ENCODE assay signal across 17 mouse cellular contexts in the genomic region with DNA sequence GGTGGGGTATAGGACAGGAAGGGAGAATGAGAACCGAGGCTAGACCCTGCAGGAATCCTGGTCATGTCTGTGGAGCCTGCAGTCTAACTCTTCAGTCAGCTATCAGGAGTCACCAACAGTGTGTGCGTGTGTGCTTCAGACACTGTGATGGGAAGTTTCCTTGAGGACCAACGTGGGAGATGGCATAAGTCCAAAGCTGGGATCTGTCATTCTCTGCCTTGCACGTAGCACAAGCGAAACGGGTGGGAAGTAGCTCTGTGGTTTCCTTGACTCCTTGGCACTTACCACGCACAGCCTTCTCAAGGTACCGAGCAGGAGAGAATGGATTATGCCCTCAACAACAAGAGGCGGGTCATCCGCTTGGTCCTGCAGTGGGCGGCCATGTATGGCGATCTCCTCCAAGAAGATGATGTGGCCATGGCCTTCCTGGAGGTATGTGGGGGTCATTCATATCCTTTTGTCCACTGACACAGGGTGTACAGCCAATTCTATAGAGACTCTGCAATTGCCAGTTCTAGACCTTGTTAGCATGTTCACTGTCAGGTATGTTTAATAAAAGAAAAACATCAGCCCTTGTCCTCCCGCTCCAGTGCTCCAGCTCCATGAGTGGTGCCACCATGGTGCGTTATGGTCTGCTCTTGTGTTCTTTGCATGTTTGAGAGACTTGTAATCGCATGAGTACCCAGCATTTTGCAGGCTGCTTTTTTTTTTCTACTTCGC.
"Had no signal": no experiment of that assay in that cellular context is flagged by ENCODE, and none has a peak within 500 bp of the region (broad histone marks: within the 10 kb centered on the region; RNA-seq: fewer than 3 reads in every experiment).

No protein-coding gene starts in this region.

- H3K4me1 ChIP-seq: midbrain, embryonic 10.5 days; midbrain, embryonic 13.5 days; midbrain, embryonic 15.5 days had no signal

- H3K36me3 ChIP-seq: midbrain, embryonic 10.5 days; midbrain, embryonic 13.5 days; midbrain, embryonic 15.5 days; neural tube, embryonic 13.5 days; neural tube, embryonic 15.5 days had no signal

- H3K4me3 ChIP-seq: midbrain, embryonic 10.5 days; midbrain, embryonic 13.5 days; midbrain, embryonic 15.5 days; myocyte; neural tube, embryonic 13.5 days; neural tube, embryonic 15.5 days had no signal

- H3K9ac ChIP-seq: lung, embryonic 14.5 days; midbrain, embryonic 13.5 days; midbrain, embryonic 15.5 days; neural tube, embryonic 13.5 days; neural tube, embryonic 15.5 days had no signal

- H3K27me3 ChIP-seq: midbrain, embryonic 13.5 days; midbrain, embryonic 15.5 days had no signal

- H3K9me3 ChIP-seq: midbrain, embryonic 10.5 days; midbrain, embryonic 13.5 days; midbrain, embryonic 15.5 days; neural tube, embryonic 13.5 days; neural tube, embryonic 15.5 days had no signal

- H3K4me2 ChIP-seq: lung, embryonic 14.5 days; midbrain, embryonic 13.5 days; midbrain, embryonic 15.5 days; neural tube, embryonic 13.5 days; neural tube, embryonic 15.5 days had no signal

- ATAC-seq: midbrain, embryonic 13.5 days; midbrain, embryonic 15.5 days had no signal

- H3K27ac ChIP-seq: midbrain, embryonic 10.5 days; midbrain, embryonic 13.5 days; midbrain, embryonic 15.5 days; neural tube, embryonic 13.5 days; neural tube, embryonic 15.5 days had no signal

- DNase-seq: lung, adult 18-20 months; lung, embryonic 14.5 days; lung, postnatal 10 days; retina, postnatal 1 day; right cerebral cortex, adult 18-20 months; right cerebral cortex, postnatal 14 days; right cerebral cortex, postnatal 4 days; spleen, adult 18-20 months; thymus, adult 2 months; thymus, postnatal 25 days; thymus, postnatal 4 days had no signal
